Mouse (Mus musculus) CD8-positive naive resting alpha-beta T cell, adult 2 months (primary cell): ENCODE data around the gene Nr2f2.

Experiments used
- DNase-seq, 2 experiments: peaks; one replicate each; pipeline ENCODE4 v3.0.0; 2022; ENCODE audit warnings: low read depth in 2 of 2, low spot score in 2 of 2

Nr2f2 gene

DNA sequence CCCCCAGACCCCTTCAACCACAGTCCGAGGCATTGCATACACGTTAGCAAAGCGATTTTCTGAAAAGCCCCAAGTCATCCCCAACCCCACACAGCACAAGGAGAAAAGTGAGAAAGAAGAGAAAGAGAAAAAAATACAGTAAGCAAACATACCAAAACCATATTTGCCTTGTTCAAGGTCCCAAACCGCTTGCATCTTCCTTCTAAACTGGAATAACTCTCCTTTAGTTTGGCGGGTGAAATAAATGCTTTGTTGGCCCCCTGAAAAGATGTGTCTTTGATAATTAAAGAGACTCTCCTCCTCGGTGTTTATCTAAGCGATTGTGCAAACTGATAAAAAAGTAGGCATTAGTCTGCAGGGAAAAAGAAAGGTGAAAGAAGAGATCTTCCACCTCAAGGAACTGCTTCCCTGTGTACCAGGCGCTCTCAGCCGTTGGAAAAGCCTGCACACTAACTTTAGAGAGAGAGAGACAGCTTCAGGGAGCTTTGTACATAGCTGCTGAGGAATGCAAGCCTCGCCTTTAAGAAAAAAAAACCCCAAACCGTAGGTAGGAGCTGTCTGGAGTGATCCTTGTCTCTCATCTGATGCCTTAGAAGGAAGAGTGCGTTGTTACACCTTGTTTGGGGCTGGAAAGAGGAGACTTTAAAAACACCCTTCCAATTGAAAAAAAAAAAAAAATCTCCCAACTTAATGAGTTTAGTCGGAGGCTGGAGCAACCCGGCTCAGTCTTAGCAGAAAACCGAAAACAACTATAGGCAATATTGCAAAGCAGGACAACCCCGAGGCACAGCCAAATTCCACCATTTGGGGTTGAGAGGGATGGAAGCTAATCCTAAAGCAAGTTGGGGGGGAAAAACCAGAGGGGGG lies at the start of gene Nr2f2:
Nr2f2 (minus strand) TSS at position 795 of the 867 bp plus-strand sequence.
- no peak for DNase-seq

DNA sequence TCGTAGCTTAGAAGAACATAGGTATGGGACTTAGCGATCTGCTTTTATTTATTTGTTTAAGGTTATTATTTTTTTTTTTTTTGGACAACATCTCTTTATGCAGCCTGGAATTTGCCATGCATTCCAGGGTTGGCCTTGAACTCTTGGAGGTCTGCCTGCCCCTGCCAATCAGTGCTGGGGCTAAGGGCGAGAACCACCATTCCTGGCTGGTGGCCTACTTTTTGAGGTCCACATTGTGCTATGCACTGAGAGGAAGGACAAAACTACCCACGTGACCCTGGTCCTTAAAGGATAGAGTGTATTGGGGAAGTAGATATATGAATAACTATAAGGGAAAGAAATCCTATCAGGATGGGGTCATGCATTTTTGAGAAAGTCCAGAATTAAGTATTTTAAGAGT lies 47.9 kb upstream of the Nr2f2 start:
- no peak for DNase-seq

DNA sequence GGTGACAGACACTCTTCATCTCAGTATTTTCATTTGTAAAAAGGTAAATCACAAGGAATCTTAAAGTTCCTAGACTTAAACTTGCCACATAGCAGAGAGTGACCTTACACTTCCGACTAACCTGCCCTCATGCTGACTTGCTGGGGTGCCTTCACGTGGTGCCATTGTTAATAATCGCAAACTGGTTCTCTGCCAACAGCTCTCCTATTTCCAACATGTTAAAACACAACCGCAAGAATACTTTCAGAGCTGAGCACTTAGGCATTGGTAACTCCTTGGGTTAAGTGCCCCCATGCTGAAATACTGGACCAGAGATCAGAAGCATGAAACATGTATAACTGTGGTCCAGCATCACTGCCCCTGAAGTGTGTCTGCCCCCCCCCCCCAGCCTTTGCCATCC lies 47.1 kb upstream of the Nr2f2 start:
- DNase-seq = no peak

DNA sequence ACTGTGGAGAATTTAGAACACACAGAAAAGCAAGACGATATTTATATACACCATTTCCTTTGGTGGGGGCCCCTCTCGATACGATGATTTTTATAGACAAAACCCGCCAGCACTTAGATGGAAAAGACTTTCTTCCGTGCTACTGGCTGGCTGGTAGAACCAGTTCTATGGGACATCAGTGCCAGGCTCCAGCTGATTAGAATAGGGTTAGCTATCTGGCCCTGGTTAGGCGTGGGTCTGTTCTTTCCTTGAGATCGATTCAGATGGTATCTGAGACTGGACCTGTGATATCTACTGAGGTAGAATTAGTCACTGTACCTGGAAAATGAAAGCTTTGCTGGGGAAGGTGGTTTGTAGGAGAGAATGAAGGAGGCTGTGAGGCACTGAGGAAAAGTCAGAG lies 46.4 kb upstream of the Nr2f2 start:
- no peak for DNase-seq

DNA sequence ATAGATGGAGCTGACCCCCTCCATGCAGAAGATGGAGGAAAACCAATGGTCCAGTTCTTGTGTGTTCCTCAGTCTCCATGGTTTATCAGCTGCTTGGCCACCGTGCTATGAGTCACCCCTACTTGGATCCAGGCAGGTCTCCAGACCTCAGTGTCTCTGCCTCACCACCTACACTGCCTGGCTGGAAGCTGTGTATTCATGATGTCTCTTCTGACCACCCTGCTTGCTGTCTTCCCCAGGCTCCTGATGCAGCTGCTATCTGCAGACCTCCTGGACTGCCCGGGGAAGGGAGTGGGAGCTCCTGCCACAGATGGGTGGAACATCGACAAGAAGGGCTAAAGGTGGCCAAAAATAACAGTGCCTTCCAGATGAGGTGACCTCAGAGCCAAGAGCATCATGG lies 43.8 kb upstream of the Nr2f2 start:
- DNase-seq = no peak

DNA sequence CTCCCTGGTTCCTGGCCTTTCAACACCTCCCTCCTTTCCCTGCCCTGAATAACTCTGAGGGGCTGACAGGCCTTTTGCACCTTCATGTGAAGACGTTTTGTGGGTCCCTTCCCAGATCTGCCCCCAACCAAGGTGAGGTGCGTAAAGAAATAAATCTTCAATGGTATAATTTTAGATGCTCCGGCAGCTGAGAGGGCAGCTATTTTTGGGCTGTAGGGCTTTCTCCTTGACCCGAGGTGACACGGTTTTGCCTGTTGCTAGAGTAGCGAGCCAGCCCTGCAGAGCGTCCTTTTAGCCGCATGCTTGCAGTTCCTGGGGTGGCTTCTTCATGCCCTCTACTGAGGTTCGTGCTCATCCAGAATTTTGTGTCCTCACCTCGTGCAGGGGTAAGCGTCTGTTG lies 43.4 kb upstream of the Nr2f2 start:
- DNase-seq = no peak

DNA sequence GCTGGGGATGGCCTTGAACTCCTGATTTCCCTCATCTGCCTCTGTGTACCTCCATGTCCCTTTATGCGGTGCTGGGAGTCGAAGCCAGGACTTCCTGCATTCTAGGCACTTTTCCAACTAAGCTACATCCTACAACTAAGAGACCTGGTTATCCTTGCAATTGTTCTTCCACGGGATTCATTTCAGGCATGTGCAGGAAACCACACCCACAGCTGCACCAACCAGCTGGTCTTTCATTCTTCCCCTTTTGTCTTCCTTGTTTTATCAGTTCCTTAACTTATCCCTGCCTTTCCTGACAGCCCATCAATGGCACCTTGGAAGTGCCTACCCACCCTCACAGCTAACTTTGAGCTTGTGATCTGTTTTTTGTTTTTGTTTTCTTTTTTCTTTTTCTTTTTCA lies 42.3 kb upstream of the Nr2f2 start:
- no peak for DNase-seq

DNA sequence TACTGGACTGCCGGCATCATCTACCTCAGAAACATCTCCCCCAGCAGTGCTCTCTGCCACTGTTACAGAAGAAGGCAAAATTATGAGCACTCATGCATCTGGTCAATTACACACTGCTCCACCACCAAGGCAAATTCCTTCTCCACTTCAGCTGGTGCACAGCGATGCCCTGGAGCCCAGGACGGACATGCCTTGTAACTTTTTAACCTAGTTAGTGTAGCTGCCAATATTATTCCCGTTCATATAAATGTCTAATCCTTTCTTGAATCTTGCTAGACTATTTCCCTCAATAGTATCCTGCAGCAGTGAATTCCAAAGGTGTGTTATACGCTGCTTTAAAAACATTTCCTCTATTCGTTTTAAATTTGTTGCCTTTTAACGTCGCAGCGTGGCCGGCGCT lies 40.6 kb upstream of the Nr2f2 start:
- no peak for DNase-seq

DNA sequence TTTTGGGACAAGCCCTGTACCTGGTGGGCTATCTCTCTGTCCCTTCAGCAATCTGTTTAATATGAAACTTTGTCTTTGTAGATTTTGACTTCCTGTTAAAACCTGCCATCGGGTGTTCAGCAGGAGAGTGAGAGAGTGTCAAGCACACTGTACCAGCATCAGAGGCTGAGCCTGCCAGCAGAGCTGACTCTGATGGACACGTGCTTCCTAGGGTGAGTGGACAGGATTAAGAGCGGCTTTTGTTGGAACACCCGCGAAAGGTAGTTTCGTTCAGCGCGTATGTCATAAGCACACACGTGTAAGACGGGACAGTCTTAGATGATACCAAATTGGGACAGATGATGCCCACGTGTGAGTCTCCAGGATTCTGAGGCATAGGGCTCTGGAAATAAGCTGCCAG lies 40.0 kb upstream of the Nr2f2 start:
- DNase-seq = no peak

DNA sequence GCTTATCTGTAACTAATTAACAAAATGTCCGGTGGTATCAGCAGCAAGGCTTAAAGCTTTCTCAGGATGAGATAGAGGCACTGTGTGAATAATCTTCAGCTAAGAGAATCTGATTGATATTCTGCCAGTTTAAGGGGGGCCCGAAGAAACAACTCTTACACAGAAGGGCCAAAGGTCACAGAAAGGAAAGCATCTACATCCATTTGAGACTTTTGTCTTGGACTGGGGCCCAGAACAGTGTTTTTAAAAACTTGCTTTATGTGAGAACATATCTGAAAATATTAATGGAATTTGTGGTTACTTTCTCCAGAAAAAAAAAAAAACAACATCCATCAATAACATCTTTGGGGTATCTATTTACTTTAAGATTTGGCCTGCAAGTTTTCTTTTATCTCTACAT lies 38.9 kb upstream of the Nr2f2 start:
- no peak for DNase-seq

DNA sequence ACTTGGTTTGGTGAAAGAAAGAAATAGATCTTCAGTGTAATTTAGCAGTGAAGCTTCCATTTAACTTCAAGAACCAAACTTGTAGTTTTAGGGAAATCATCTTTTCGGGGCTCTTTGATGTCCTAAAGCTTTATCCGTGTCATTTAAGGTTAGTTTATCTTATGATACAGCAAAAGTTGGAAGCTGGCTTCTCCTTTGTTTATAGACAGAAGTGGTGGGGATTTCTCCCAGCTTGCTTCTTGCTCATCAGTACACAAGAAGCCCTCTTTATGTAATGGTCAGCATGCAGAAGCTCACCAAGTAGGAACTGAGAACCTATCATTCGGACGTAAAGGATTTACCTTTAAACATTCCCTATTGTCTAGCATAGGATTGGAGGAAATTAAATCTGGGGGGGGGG lies 16.3 kb upstream of the Nr2f2 start:
- no peak for DNase-seq

DNA sequence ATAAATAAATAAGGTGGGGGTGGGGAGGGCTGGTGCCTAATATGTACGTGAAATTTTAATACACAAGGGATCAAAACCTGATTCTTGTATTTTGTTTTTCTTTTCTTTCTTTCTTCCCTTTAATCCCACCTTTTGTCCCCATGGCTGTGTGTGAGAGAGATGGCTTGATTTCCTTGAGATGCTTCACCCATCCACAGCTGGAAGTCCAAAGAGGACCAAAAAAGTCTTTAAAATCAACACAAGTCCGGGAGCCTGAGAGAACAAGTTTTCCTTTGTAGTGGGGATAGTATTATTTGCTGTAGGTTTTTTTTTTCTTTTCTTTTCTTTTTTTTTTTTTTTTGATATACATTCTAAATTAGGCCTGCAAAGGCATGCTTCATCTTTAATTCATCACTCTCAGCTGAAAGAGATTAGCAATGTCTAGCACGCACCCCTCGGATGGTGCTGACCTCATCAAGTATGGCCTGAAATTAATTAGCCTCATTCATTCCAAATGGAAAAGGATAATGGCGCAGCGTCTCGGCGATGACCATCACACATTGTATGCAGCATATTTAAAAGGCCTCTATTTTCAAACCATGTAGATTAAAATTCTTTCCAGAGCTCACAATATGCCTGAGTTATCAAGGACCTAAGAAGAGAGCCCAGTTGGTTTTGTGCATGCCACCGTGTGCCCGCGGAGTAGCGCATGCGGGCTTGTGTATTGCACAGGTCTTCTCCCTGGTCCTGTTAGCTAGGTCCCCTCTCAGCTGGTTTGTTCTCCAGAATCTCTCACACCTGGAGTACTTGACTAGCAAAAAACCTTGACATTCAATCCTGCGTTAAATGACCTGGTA lies 15.1 kb upstream of the Nr2f2 start:
- DNase-seq = no peak

DNA sequence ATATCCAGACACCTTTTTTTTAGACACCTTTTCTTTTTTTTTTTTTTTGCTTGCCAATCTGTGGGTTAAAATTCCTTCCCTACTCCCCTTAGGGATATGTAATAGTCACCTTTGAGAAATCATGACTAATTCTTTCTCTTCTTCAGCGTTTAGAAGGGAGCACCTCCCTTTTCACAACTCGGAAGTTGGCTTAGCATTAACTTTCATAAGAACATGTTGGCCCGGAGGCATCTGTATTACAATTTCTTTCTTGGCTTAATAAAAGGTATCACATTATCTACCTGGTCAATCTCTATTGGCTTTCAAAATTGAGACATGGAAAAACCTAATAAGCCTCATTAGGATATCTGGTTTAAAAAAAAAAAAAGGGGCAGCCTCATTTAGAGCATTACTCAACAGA lies 14.4 kb upstream of the Nr2f2 start:
- DNase-seq = no peak

DNA sequence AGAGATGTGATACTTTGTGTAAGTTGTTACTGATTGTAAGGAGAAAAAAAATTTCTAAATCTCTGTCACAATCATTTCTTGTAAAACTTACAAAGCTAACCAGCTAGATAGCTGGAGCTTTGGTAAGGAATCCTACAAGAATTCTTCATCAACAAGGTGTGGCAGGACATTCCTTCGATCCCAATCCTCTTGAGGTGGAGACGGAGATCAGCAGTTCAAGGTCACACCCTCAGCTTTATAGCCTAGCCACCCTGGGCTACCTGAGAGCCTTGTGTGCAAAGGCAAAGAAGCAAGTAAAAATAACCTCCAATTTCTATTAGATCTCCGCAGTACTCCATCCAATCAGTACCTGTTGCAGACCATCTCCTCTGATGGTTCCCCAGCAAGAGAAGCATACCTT lies 13.7 kb upstream of the Nr2f2 start:
- DNase-seq = no peak

DNA sequence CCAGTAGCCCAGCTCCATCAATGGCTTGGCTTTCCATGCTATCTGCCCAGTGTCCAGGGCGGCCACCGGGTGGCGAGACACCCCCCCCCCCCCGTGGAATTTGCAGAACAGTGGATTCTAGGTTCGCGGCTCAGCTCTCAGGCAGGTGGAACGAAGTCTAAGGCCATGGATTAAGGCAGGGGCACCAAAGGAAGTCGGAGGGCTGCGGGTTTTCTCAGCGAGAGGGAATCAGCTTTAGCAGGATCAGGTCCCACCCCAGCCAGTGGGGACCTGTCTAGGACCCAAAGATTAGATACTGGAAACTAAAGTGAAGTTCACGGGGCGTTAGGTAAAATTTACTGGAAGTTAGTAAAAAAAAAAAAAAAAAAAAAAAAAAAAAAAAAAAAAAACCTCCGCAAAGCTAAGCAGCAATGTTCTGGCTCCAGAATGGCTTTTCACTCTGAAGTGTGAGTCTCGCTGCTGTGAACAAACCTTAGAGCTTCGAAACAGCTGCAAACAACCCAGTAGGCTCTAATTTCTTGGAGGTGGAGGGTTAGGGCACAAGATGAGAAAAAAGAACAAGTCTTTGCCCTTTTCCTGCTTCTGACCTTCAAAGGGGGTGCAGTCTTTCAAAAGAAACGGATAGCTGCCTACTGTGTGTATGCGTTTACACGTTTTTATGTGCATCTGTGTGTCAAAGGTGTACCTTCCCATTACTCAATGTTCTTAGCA lies 4.2 kb upstream of the Nr2f2 start:
- DNase-seq = no peak

DNA sequence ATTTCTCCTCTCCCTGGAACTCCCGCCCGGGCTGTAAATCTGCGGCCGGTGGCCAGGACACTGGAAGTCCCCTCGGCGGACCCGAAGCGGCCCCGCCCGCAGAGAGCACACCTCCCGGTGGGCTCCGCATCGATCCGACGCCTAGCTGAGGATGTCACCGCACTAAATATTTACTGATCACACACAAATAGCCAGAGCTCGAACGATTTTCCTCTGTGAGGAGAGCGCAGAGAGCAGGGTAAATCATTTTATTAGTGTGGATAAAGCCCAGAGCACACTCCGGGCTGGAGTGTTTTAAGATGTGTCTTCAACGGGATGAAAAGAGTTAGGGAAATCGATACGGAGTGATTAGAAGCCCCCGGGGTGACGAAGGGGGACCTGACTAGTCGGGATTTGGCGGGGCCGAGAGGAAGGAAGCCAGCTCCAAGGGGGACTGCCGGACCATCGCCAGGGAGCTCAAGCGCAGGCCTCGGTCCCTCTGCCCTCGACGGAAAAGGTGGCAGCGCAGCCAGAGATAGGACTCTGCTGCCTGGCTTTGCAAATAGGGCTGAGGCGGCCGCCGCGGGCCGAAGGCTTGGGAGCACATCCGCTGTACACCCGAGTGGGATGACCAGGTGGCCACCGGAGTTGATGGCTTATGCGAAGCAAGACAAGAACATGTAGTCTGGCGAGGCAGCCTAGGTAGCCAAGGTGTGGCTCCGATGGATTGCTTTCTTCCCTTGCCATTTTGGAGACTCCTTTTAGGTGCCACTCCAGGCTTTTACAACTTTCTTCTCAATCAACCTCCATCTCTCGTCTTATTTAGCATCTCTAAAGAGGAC lies 3.4 kb upstream of the Nr2f2 start:
- DNase-seq = no peak

DNA sequence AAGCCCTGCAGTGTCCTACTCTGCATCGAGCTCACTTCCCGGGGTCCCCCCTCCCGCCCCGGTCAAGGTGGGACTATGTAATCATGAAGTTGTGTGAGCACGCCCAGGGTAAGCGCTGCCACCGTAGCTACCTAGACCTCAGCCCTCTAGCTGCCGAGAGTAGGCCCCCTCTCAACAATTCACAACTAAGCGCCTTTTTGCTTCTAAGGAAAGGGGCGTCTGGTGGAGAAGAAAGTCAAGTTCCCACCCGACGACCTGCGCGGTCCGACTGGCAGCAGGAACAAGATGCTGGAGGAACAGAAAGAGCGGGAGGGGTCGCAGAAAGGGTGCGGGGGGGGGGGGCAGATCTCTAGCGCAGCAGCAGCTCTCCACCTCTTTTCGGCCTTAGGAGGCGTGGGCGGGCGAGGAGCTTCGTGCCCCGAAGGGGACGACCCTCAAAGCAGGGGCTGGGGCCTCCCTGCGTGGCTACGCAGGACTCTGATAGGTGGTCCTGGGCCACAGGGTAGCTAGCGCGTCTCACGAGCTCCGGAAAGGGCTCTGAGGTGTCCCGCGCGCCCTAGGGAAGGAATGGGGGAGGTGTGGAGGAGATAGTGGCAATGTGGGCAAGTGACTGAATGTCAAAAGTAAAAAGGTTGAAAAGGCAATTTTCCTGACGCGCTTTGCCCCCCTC lies 2.7 kb upstream of the Nr2f2 start:
- no peak for DNase-seq

DNA sequence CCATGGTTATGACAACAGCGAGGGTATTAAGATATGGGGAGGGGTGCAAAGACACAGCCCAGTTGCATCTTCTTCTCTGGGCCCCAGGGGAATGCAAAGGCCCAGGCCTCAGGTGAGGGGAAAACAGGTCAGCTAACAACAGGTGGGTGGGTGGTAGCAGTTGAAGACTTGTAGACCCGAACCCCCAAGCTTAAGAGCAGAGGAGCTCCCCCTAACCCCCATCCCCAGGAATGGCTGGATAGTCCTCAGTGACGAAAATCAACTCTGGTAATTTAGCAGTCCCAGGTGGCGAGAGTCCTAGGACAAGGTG lies 2.2 kb upstream of the Nr2f2 start:
- DNase-seq = no peak

DNA sequence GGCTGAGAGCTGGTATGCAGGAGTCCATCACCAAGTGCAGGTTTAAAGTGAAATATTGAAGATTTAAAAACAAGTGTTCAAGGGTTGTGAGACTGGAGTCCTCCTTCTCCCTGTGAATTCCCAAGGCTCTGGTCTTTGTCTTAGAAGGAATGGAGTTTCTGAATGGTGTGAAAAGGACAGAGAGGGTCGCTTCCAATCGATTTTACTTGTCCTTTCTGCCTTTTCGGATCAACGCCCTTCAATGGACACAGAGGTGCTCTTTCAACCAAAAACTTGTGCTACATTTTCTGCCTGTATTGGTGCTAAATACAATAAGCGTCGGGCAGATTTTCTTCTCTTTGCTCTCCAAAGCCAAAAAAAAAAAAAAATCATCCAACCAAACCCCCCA lies 1.7 kb upstream of the Nr2f2 start:
- DNase-seq = no peak

DNA sequence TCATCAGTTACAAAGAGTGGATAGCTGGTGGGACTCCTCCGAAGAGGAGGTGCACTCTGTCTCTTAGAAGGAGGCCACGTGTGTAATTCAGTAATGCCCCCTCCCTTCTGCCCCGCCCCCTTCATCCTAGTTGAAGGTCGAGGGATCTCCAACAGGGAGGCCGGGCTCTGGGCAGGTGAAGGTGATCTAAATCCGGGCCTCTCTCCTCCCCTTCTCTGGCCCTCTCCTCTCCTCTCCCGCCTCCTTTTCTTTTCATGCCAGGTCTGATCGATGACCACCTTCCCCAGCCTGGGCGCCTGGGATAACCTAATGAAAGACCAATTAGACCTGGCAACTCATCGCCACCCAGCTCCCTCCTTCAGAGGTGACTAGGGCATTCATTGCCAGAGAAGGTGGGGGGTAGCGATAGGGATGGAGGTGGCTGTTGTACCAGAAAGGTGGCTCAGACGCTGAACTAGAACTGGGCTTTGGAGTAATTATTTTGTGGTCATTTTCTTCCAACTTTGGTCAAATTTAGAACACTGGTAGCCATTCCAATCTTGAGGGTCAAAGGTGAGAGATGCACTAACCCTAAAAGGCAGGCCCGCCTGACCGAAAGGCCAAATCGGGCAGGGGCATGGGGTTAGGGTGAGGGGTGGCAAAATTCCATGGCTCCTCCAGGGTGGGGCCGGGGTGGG lies 1.2 kb upstream of the Nr2f2 start:
- DNase-seq = no peak
